Mouse (Mus musculus) heart, embryonic 12.5 days (tissue): Measurements from ENCODE around the gene H2afj. TPM values are rescaled to one million over a fixed set of nuclear protein-coding genes. Genes with fewer than 3 reads are reported as not detected.
A peak's percentile ranks its signal among the peaks of the same experiment; 100 is the strongest.

ENCODE experiments used
- ATAC-seq: fragments of 200-750 bp; cut with Nextera tagmentation; 2 replicates; pipeline ENCODE4 v1.8.0; 2017; ENCODE audit warnings: moderate TSS enrichment, moderate library complexity; ENCODE audit not compliant: insufficient number of reproducible peaks, low FRiP score
- H3K27ac ChIP-seq: fragments of 300-500 bp; sonication (generic); 2 replicates; pipeline ENCODE4 v1.5.1; 2016; ENCODE audit warnings: mild to moderate bottlenecking, moderate library complexity; ENCODE audit not compliant: poor library complexity, severe bottlenecking
- H3K27me3 ChIP-seq: fragments of 300-500 bp; sonication (generic); replicated peaks from 2 replicates; pipeline ENCODE4 v1.6.1; 2016; ENCODE audit warnings: mild to moderate bottlenecking, moderate library complexity
- H3K36me3 ChIP-seq: fragments of 300-500 bp; sonication (generic); 2 replicates; pipeline ENCODE4 v1.6.1; 2016; ENCODE audit warnings: mild to moderate bottlenecking, moderate library complexity
- H3K4me1 ChIP-seq: fragments of 300-500 bp; sonication (generic); replicated peaks from 2 replicates; pipeline ENCODE4 v1.6.1; 2016; ENCODE audit warnings: mild to moderate bottlenecking
- H3K4me2 ChIP-seq: fragments of 300-500 bp; sonication (generic); 2 replicates; pipeline ENCODE4 v1.6.1; 2016; ENCODE audit warnings: mild to moderate bottlenecking, moderate library complexity
- H3K4me3 ChIP-seq: fragments of 300-500 bp; sonication (generic); 2 replicates; pipeline ENCODE4 v1.5.1; 2016; ENCODE audit warnings: mild to moderate bottlenecking
- H3K9ac ChIP-seq: fragments of 300-500 bp; sonication (generic); 2 replicates; pipeline ENCODE4 v1.6.1; 2016; ENCODE audit warnings: mild to moderate bottlenecking, moderate library complexity
- H3K9me3 ChIP-seq: fragments of 300-500 bp; sonication (generic); replicated peaks from 2 replicates; pipeline ENCODE4 v1.6.1; 2016; ENCODE audit warnings: mild to moderate bottlenecking, moderate library complexity
- WGBS: fragments of 180-500 bp; shearing (Covaris S2); methylation state at CpG from one replicate; pipeline ENCODE4 v1.1.7; 2016; 5-methylcytosine and 5-hydroxymethylcytosine counted together
- microRNA-seq: library from miRNA; unstranded; fragments of <30 nt; microRNA quantifications from one replicate; pipeline ENCODE4, GENCODE M21; 2017
- polyA plus RNA-seq: library from polyadenylated mRNA; unstranded; fragments of >200 nt; fragmentation: Nextera tagmentation; extraction: Ambion mirVana; gene quantifications from 2 replicates; pipeline ENCODE4 v1.2.1, GENCODE M21; 2016

Gene H2afj
- polyA plus RNA-seq, 1 experiment from 2014 or later = 86.2 TPM

DNA sequence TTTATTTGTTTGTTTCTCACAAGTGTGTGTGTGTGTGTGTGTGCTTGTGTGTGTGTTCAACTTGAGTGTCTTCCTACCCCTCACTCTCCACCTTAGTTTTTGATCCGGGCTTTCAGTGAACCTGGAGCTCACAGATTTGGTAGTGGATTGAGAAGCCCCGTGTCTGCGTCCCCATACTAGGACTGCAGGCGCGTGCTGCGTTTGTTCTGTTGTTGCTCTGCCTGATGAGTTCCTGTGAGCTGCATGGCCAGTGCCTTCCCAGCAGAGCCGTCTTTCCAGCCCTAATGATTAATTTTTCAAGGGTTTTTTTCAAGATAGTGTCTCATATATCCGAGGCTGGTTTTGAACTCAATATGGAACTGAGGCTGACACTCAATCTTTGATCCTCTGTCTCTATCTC lies 50.4 kb downstream of the H2afj start:
- no peak for ATAC-seq
- H3K9ac ChIP-seq = no peak overlapping the region
- no peaks in the 10 kb centered on the region for H3K27me3 ChIP-seq
- H3K4me2 ChIP-seq = peak overlapping the region; percentile 66
- H3K36me3 ChIP-seq = 0 out of 2 replicates have a peak, but pooled peaks cover 3% of the 10 kb centered on the region
- H3K27ac ChIP-seq = peak overlapping the region; percentile 98
- no peaks in the 10 kb centered on the region for H3K9me3 ChIP-seq
- peaks cover 67% of the 10 kb centered on the region for H3K4me1 ChIP-seq
- H3K4me3 ChIP-seq = no peak overlapping the region
- 42% methylated on average over 8 of the region's 8 CpGs for WGBS

Small RNA genes lying within 50 kb of the gene (microRNA-seq; reads per million reads assigned to microRNA genes)
- not detected for gene Gm44364

Other genes with a start within 250 kb of the H2afj start
- 6.0 and 6.1 TPM in 2 replicates for gene Plbd1, start 146.3 kb upstream of the H2afj start, polyA plus RNA-seq
- gene Gucy2c, start 26.5 kb upstream of the H2afj start, polyA plus RNA-seq = 0.06 TPM in 1 of 2 replicates, not detected in the other
- gene Hist4h4, start 3.8 kb upstream of the H2afj start, polyA plus RNA-seq = 0.41 and 0.45 TPM in 2 replicates
- 1.5 and 2.0 TPM in 2 replicates for gene BC049715, start 19.4 kb downstream of the H2afj start, polyA plus RNA-seq
- gene Wbp11, start 20.0 kb downstream of the H2afj start, polyA plus RNA-seq = 90.5 and 91.8 TPM in 2 replicates
- not detected in 2 replicates for gene Smco3, start 27.2 kb downstream of the H2afj start, polyA plus RNA-seq
- 21.8 and 22.5 TPM in 2 replicates for gene Art4, start 49.5 kb downstream of the H2afj start, polyA plus RNA-seq
- 139 TPM in 2 replicates for gene Mgp, start 67.6 kb downstream of the H2afj start, polyA plus RNA-seq
- 0.98 and 1.0 TPM in 2 replicates for gene Erp27, start 113.9 kb downstream of the H2afj start, polyA plus RNA-seq
- 0.22 TPM in 1 of 2 replicates, not detected in the other for gene Pde6h, start 115.6 kb downstream of the H2afj start, polyA plus RNA-seq
- gene Arhgdib, start 133.7 kb downstream of the H2afj start, polyA plus RNA-seq = 93.8 and 99.8 TPM in 2 replicates